Mouse (Mus musculus): ENCODE data around the gene Pcif1. TPM values are rescaled to one million over a fixed set of nuclear protein-coding genes. Genes with fewer than 3 reads are reported as not detected.
A peak's percentile ranks its signal among the peaks of the same experiment; 100 is the strongest.

The Pcif1 gene
- polyA plus RNA-seq (2012; fragmentation: generic; extraction: Trizol): 43.2 TPM

DNA sequence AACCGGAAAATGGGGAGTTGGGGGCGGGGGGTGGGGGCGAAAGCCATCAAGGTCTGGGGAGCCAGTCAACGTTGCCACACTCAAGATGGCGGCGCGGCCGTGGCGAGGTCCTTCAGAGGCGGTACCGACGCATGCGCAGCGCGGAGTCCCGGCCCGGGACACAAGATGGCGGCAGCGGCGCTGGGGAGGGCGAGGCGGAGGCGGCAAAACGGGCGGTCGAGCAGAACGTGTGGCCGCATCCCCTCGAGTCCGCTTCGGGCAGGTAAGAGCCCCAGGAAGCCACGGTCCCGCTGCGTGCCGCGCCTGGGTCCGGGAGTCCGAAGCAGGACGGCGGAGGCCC, at the start of gene Pcif1:
Pcif1 (plus strand) TSS at position 77 of the 340 bp plus-strand sequence.
- H3K27me3 ChIP-seq (ENCODE audit: control insufficient read depth, insufficient read depth, insufficient read length): no peaks in the 10 kb centered on the region
- H3K4me3 ChIP-seq: peak within 1 kb of the TSS; percentile 82
- H3K79me2 ChIP-seq (ENCODE audit: control insufficient read depth, insufficient read depth): peaks cover 33% of the 10 kb centered on the region
- peak within 1 kb of the TSS; percentile 38 for H3ac ChIP-seq (ENCODE audit: control insufficient read depth, insufficient read length)
- H3K4me2 ChIP-seq (ENCODE audit: low read depth): peak within 1 kb of the TSS; percentile 83
- TF ChIP-seq TCF12 (IDR thresholded peaks at IDR 0.05; ENCODE audit: insufficient read depth, poor library complexity, severe bottlenecking) (no peak), MYOD1 (IDR thresholded peaks at IDR 0.05; ENCODE audit: control insufficient read depth in 1 of 3, insufficient read length in 2 of 3, low read depth in 2 of 3) (peak in 1 of 3 experiments; percentile 27), POLR2AphosphoS2 (IDR thresholded peaks at IDR 0.05; ENCODE audit: insufficient read length, low read depth) (peak; percentile 94), POLR2A (IDR thresholded peaks at IDR 0.05; ENCODE audit: insufficient read length, low read depth) (peak; percentile 83), REST (IDR thresholded peaks at IDR 0.05; ENCODE audit: insufficient read depth, insufficient read length) (peak; percentile 54)
- H3K36me3 ChIP-seq (ENCODE audit: control insufficient read depth, insufficient read depth): peaks cover 8% of the 10 kb centered on the region

DNA sequence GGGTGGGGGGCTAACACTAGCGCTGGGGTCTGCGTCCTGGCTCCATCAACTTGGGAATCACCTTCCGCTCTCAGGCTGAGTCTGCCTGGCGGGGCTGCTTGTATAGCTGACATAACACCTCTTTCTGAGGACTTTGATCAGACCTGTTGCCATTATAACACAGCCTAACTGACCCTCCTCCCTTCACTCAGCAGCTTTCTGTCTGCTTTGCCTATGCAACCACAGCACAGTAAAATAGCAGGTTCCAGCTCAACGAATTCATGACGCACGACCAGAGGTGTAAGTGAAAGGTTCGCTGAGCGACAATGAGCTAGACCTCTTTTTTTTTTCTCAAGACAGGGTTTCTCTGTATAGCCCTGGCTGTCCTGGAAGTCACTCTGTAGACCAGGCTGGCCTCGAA, 48.1 kb upstream of the Pcif1 start:
- peaks cover 5% of the 10 kb centered on the region for H3K36me3 ChIP-seq (ENCODE audit: control insufficient read depth, insufficient read depth)
- no peak for TF ChIP-seq MYOG (IDR thresholded peaks at IDR 0.05; ENCODE audit: control insufficient read depth in 1 of 3, insufficient read depth in 1 of 3, insufficient read length in 2 of 3, low read depth in 2 of 3)
- no peak for TF ChIP-seq POLR2AphosphoS2 (IDR thresholded peaks at IDR 0.05; ENCODE audit: insufficient read length, low read depth)
- no peak for TF ChIP-seq USF1 (IDR thresholded peaks at IDR 0.05; ENCODE audit: low read depth)
- H3K4me2 ChIP-seq (ENCODE audit: low read depth): no peak overlapping the region
- H3ac ChIP-seq (ENCODE audit: control insufficient read depth, insufficient read length): no peak overlapping the region
- no peaks in the 10 kb centered on the region for H3K79me2 ChIP-seq (ENCODE audit: control insufficient read depth, insufficient read depth)
- no peak overlapping the region for H3K4me3 ChIP-seq
- H3K27me3 ChIP-seq (ENCODE audit: control insufficient read depth, insufficient read depth, insufficient read length): no peaks in the 10 kb centered on the region

- H3K27me3 ChIP-seq (ENCODE audit: control insufficient read depth, insufficient read depth, insufficient read length): no peaks in the 10 kb centered on the region
- peak overlapping the region; percentile 92 for H3K4me2 ChIP-seq (ENCODE audit: low read depth)
- no peaks in the 10 kb centered on the region for H3K79me2 ChIP-seq (ENCODE audit: control insufficient read depth, insufficient read depth)
- H3ac ChIP-seq (ENCODE audit: control insufficient read depth, insufficient read length): no peak overlapping the region
- TF ChIP-seq POLR2A (IDR thresholded peaks at IDR 0.05; ENCODE audit: insufficient read length, low read depth) (no peak), CEBPB (IDR thresholded peaks at IDR 0.05; ENCODE audit: insufficient read depth, poor library complexity, severe bottlenecking) (no peak), SRF (IDR thresholded peaks at IDR 0.05; ENCODE audit: control insufficient read depth, insufficient read length, low read depth) (no peak), MAX (IDR thresholded peaks at IDR 0.05; ENCODE audit: low read depth) (no peak), USF1 (IDR thresholded peaks at IDR 0.05; ENCODE audit: low read depth) (no peak), REST (IDR thresholded peaks at IDR 0.05; ENCODE audit: insufficient read depth, insufficient read length) (no peak), TCF12 (IDR thresholded peaks at IDR 0.05; ENCODE audit: insufficient read depth, poor library complexity, severe bottlenecking) (no peak), MYOD1 (IDR thresholded peaks at IDR 0.05; ENCODE audit: control insufficient read depth in 1 of 3, insufficient read length in 2 of 3, low read depth in 2 of 3) (no peak), MYOG (IDR thresholded peaks at IDR 0.05; ENCODE audit: control insufficient read depth in 1 of 3, insufficient read depth in 1 of 3, insufficient read length in 2 of 3, low read depth in 2 of 3) (no peak), E2F4 (IDR thresholded peaks at IDR 0.05; ENCODE audit: insufficient read depth) (no peak), POLR2AphosphoS2 (IDR thresholded peaks at IDR 0.05; ENCODE audit: insufficient read length, low read depth) (no peak), TCF3 (IDR thresholded peaks at IDR 0.05; ENCODE audit: insufficient read length, low read depth) (no peak)
- H3K4me3 ChIP-seq: peak overlapping the region; percentile 74
- no peaks in the 10 kb centered on the region for H3K36me3 ChIP-seq (ENCODE audit: control insufficient read depth, insufficient read depth)
These were observed 46.9 kb upstream of the Pcif1 start for GRCm38 (mm10) chr2:164832032-164832747.

- H3K4me3 ChIP-seq: peak within 1 kb of the TSS; percentile 74
- no peaks in the 10 kb centered on the region for H3K36me3 ChIP-seq (ENCODE audit: control insufficient read depth, insufficient read depth)
- peak within 1 kb of the TSS; percentile 18 for H3ac ChIP-seq (ENCODE audit: control insufficient read depth, insufficient read length)
- TF ChIP-seq REST (IDR thresholded peaks at IDR 0.05; ENCODE audit: insufficient read depth, insufficient read length) (no peak), MYOD1 (IDR thresholded peaks at IDR 0.05; ENCODE audit: control insufficient read depth in 1 of 3, insufficient read length in 2 of 3, low read depth in 2 of 3) (peak in 1 of 3 experiments; percentile 48), MYOG (IDR thresholded peaks at IDR 0.05; ENCODE audit: control insufficient read depth in 1 of 3, insufficient read depth in 1 of 3, insufficient read length in 2 of 3, low read depth in 2 of 3) (peak in 2 of 3 experiments; percentile 10 to 25), E2F4 (IDR thresholded peaks at IDR 0.05; ENCODE audit: insufficient read depth) (no peak), POLR2AphosphoS2 (IDR thresholded peaks at IDR 0.05; ENCODE audit: insufficient read length, low read depth) (peak; percentile 58), CEBPB (IDR thresholded peaks at IDR 0.05; ENCODE audit: insufficient read depth, poor library complexity, severe bottlenecking) (no peak), POLR2A (IDR thresholded peaks at IDR 0.05; ENCODE audit: insufficient read length, low read depth) (peak; percentile 37), TCF3 (IDR thresholded peaks at IDR 0.05; ENCODE audit: insufficient read length, low read depth) (no peak), TCF12 (IDR thresholded peaks at IDR 0.05; ENCODE audit: insufficient read depth, poor library complexity, severe bottlenecking) (no peak), SRF (IDR thresholded peaks at IDR 0.05; ENCODE audit: control insufficient read depth, insufficient read length, low read depth) (no peak)
- peak within 1 kb of the TSS; percentile 92 for H3K4me2 ChIP-seq (ENCODE audit: low read depth)
- no peaks in the 10 kb centered on the region for H3K27me3 ChIP-seq (ENCODE audit: control insufficient read depth, insufficient read depth, insufficient read length)
- H3K79me2 ChIP-seq (ENCODE audit: control insufficient read depth, insufficient read depth): no peaks in the 10 kb centered on the region
These were observed 46.3 kb upstream of the Pcif1 start, which contains the start of gene Ctsa for GRCm38 (mm10) chr2:164832748-164833301. Ctsa (plus strand) TSS chr2:164832873.
